Mouse (Mus musculus) bone marrow, adult 2 months (tissue): ENCODE measurements around the gene Nob1.

Source experiments
- CTCF ChIP-seq: fragments of 200-500 bp; IDR thresholded peaks from 2 replicates; pipeline ENCODE4 v1.5.1; 2011; ENCODE audit warnings: low read length, control low read depth; ENCODE audit not compliant: control insufficient read depth, insufficient read depth
- POLR2A ChIP-seq: fragments of 200-500 bp; IDR thresholded peaks from 2 replicates; pipeline ENCODE4 v1.6.1; 2011; ENCODE audit warnings: low read depth, mild to moderate bottlenecking, control low read depth, low read length, borderline replicate concordance; ENCODE audit not compliant: control insufficient read depth

- TF ChIP-seq CTCF: no peak
- TF ChIP-seq POLR2A: no peak
Measured at GRCm38 (mm10) chr8:107387861-107388260, 37.0 kb downstream of the Nob1 start.
